Mouse (Mus musculus) G1E (cell line): ENCODE data around the gene Gga1. TPM values are rescaled to one million over a fixed set of nuclear protein-coding genes. Genes with fewer than 3 reads are reported as not detected.

Experiments used
- ATAC-seq: 2 replicates; pipeline ENCODE4 v1.8.0; 2016; ENCODE audit warnings: mild to moderate bottlenecking; ENCODE audit not compliant: insufficient number of reproducible peaks, poor library complexity, low FRiP score, severe bottlenecking; ENCODE audit errors: extremely low read depth
- DNase-seq: peaks from one replicate; pipeline ENCODE4 v3.0.0; 2012; ENCODE audit warnings: low spot score
- H3K27me3 ChIP-seq: 2 replicates; pipeline ENCODE4 v1.6.1; 2012; ENCODE audit warnings: mild to moderate bottlenecking, low read length, inconsistent platforms; ENCODE audit not compliant: insufficient read depth
- H3K36me3 ChIP-seq: replicated peaks from 2 replicates; pipeline ENCODE3; 2012; ENCODE audit warnings: mild to moderate bottlenecking, inconsistent platforms
- H3K4me1 ChIP-seq: 2 replicates; pipeline ENCODE4 v1.6.1; 2012; ENCODE audit warnings: low read depth, low read length, inconsistent platforms, mixed read lengths; ENCODE audit not compliant: insufficient read depth
- H3K4me3 ChIP-seq: 2 replicates; pipeline ENCODE4 v1.5.1; 2012; ENCODE audit warnings: low read depth, mild to moderate bottlenecking, inconsistent platforms, low read length, moderate library complexity, mixed read lengths
- H3K9me3 ChIP-seq: replicated peaks from 2 replicates; pipeline ENCODE4 v1.6.1; 2012; ENCODE audit warnings: inconsistent platforms
- CTCF ChIP-seq: IDR thresholded peaks from 2 replicates; pipeline ENCODE4 v1.5.1; 2012; ENCODE audit warnings: low read depth, low read length, inconsistent platforms, mixed read lengths
- GATA1 ChIP-seq: IDR thresholded peaks from 2 replicates; pipeline ENCODE4 v1.6.1; 2012; ENCODE audit warnings: borderline replicate concordance, low read length, inconsistent platforms, mixed read lengths
- GATA2 ChIP-seq: IDR thresholded peaks from 2 replicates; pipeline ENCODE4 v1.6.1; 2012; ENCODE audit warnings: low read depth, low read length, inconsistent platforms, borderline replicate concordance
- POLR2AphosphoS5 ChIP-seq: IDR thresholded peaks from 2 replicates; pipeline ENCODE4 v1.6.1; 2012; ENCODE audit warnings: low read depth, low read length, inconsistent platforms; ENCODE audit not compliant: insufficient replicate concordance
- TAL1 ChIP-seq: conservative IDR thresholded peaks from 2 replicates; pipeline ENCODE4 v1.6.1; 2012; ENCODE audit warnings: low read depth, low read length, inconsistent platforms, mixed read lengths
- polyA plus RNA-seq: library from polyadenylated mRNA; stranded (reverse); fragments of >175 nt; gene quantifications from 2 replicates; pipeline ENCODE4 v1.2.3, GENCODE M21; 2012
- total RNA-seq, 2 experiments: library from RNA; stranded (forward) in 1 of 2; stranded (reverse) in 1 of 2; fragments of 200-1000 nt in 1 of 2; fragments of >200 nt in 1 of 2; fragmentation: Nextera tagmentation in 1 of 2; gene quantifications; 2 replicates each; pipeline ENCODE4 v1.2.3; 2014 to 2017

Gene Gga1
- total RNA-seq (2014; fragmentation: Nextera tagmentation) (52.6 and 60.2 TPM in 2 replicates), total RNA-seq (2017) (9.6 and 10.0 TPM in 2 replicates), polyA plus RNA-seq (158 and 177 TPM in 2 replicates)

DNA sequence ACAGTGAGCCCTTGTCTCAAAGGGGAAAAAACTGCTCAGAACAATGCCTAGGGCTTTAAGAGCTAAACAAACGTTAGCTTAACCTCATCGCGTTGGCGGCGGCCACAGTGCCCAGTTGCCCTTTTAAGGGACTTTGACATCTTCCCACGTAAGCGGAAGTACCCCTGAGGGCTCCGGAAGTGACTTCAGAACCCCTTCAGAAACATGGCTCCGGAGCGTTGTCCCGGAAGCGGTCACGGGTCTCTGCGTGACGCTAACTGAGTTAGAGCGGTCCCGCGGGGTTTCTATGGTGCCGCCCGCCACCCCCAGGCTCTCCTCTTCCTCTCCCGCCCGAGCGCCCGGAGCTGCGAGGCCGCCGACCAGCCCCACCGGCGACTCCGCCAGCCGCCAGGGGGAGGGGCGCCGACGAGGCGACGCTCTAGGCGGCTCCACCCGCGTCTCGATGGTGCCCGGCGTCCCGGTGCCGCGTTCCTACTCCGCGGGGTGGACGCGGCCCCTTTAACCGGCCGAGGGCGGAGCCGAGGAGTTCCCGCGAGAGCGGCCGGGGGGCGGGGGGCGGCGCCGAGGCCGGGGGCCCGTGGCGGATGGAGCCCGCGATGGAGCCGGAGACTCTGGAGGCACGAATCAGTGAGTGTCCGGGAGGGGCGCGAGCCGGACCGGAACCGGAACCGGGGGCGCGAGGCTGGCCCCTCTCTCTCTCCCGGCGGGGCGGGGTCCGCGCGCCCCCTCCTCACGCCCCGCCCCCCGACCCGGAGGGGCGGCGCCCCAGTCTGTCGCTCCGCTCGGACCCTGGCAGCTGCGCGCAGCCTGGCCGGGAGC lies at the start of gene Gga1:
Gene Gga1 (plus strand): TSS at position 200 of the 819 bp plus-strand sequence.
- peak; percentile 67 for ATAC-seq
- peak; percentile 93 for DNase-seq
- H3K9me3 ChIP-seq: no peaks in the 10 kb centered on the region
- no peak for TF ChIP-seq TAL1
- TF ChIP-seq POLR2AphosphoS5: no peak
- TF ChIP-seq GATA1: no peak
- peaks cover 33% of the 10 kb centered on the region for H3K36me3 ChIP-seq
- no peaks in the 10 kb centered on the region for H3K27me3 ChIP-seq
- H3K4me3 ChIP-seq: peak within 1 kb of the TSS; percentile 85
- peaks cover 78% of the 10 kb centered on the region for H3K4me1 ChIP-seq

GRCm38 (mm10) chr15:78828315-78828714 lies 48.7 kb upstream of the Gga1 start:
- H3K4me3 ChIP-seq: no peak overlapping the region
- H3K27me3 ChIP-seq: peaks cover 27% of the 10 kb centered on the region
- no peaks in the 10 kb centered on the region for H3K9me3 ChIP-seq
- H3K36me3 ChIP-seq: no peaks in the 10 kb centered on the region
- no peak for TF ChIP-seq POLR2AphosphoS5
- ATAC-seq: no peak
- 0 out of 2 replicates have a peak, but pooled peaks cover 4% of the 10 kb centered on the region for H3K4me1 ChIP-seq
- no peak for DNase-seq

- no peak for DNase-seq
- Histone ChIP-seq H3K36me3 (no peaks in the 10 kb centered on the region), H3K4me1 (0 out of 2 replicates have a peak, but pooled peaks cover 4% of the 10 kb centered on the region), H3K4me3 (no peak overlapping the region), H3K9me3 (no peaks in the 10 kb centered on the region), H3K27me3 (peaks cover 27% of the 10 kb centered on the region)
- TF ChIP-seq GATA2 (no peak), CTCF (no peak), TAL1 (no peak), POLR2AphosphoS5 (no peak), GATA1 (no peak)
- no peak for ATAC-seq
Measured at GRCm38 (mm10) chr15:78829636-78830035, 47.4 kb upstream of the Gga1 start.

DNA sequence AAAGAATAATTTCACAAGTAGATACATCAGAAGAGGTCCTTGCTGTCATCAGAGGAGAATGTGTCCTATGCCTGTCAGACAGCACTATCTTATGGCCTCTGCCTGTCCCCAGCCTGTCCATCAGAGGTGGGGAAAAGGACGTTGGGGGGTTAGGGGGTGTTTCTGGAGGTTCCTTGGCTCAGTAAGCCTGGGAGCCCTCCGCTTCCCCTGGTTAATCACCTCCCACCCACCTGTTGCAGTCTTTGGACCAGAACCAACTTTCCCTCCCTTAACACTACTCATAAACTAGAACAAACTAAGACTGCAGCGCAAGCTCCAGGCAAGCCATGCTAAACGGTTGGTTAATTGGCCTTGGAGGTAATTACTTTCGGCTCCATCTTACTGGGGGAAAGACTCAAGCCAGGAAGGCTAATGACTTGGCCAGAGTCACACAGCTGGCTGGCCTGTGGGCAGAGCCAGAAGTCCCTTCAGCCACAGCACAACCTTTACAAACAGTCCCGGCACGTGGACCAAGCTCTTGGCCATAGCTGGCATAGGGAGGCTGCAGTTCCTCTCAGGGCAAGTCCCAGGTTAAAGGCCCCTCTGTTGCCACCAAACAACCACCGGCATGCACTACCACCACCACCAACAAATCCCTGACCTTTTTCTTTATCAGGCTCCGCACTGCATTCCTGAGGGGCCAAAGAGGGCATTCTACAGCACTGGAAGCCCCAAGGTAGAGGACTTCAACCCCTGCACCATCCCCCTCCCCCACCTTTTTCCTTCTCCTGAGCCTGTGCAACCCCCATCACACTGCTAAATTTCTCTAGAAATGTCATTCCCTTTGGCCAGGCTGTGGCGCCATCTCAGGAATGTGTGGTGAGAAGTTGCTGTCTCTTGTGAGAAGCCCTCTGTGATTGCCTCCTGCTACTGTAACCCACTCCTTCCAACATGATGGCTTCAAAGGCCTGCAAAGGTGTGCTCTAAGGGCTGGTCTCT lies 46.0 kb upstream of the Gga1 start:
- no peaks in the 10 kb centered on the region for H3K9me3 ChIP-seq
- no peak for TF ChIP-seq TAL1
- no peak for TF ChIP-seq GATA2
- TF ChIP-seq POLR2AphosphoS5: no peak
- no peak for TF ChIP-seq GATA1
- TF ChIP-seq CTCF: no peak
- no peak overlapping the region for H3K4me3 ChIP-seq
- DNase-seq (no peak), ATAC-seq (no peak)
- H3K4me1 ChIP-seq: peaks cover 4% of the 10 kb centered on the region; the same call in 1 of the 2 replicates
- H3K36me3 ChIP-seq: no peaks in the 10 kb centered on the region
- peaks cover 33% of the 10 kb centered on the region for H3K27me3 ChIP-seq

DNA sequence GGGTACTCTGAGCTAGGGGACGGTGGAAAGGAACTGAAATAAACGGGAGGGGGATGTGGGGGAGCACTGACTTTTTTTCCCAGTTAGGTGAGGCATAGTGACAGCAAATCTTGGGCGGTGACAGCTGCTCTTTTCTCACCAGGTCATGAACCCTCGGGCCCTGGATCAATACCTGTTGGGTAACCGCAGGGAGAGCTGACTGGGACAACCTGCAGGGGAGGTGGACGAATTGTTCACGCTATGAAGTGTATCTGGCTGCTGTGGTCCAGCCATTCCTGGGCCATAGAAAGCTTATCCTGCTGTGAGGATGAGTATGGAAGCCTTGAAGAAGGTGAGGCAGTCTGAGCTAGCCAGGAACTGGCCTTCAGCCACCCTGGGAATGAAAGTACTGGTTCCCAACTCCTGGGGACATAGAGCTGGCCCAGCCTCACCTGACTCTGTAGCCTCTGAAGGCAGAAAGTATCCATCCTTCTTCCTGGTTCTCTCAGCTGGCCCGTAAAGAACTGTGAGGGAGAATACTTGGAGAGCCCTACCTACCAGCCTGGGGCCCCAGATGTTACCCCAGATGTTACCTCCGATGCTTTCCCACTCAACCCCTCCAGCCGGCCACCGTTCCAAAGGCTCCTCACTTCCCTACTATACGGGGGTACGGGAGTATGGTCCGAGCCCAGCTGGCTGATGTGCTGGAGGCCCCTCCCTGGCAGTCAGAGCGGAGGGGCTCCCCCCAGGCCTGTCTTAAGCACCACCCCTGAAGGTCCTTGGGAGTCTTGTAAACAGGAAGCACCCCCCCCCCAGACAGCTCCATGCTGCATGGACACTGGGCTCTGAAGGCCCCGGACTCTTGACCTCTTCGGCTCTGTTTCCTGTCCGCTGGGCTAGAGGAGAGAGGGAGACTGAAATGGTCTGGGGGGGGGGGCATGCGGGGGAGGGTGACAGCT lies 45.0 kb upstream of the Gga1 start:
- H3K4me3 ChIP-seq: no peak overlapping the region
- peaks cover 34% of the 10 kb centered on the region for H3K27me3 ChIP-seq
- H3K36me3 ChIP-seq: no peaks in the 10 kb centered on the region
- no peak for TF ChIP-seq GATA2
- no peak for TF ChIP-seq TAL1
- TF ChIP-seq CTCF: no peak
- TF ChIP-seq GATA1: no peak
- TF ChIP-seq POLR2AphosphoS5: no peak
- DNase-seq (no peak), ATAC-seq (no peak)
- H3K4me1 ChIP-seq: no peaks in the 10 kb centered on the region; the same call in 1 of the 2 replicates
- H3K9me3 ChIP-seq: no peaks in the 10 kb centered on the region

DNA sequence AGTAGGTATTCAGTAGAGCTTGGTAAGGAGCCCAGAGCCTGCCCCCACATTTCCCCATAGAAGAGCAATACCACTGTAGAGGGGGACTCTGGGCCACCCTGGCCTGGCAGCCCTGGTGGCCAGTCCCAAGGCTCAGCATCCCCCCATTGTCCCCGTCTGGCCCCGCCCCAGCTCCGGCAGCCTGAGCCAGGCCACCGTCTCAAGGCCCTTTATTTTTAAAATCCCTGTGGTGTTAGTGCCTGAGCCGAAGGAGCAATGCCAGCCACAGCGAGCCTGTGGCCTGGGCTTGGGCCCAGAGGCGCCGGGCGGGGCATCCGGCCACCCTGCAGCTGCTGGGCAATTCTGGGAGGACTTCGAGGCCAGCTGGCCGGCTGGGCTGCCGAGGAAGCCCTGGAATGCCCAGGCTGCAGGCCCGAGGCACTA lies 44.3 kb upstream of the Gga1 start:
- no peaks in the 10 kb centered on the region; the same call in 1 of the 2 replicates for H3K4me1 ChIP-seq
- TF ChIP-seq GATA1 (no peak), GATA2 (no peak), TAL1 (no peak), POLR2AphosphoS5 (no peak), CTCF (no peak)
- H3K9me3 ChIP-seq: no peaks in the 10 kb centered on the region
- no peak for DNase-seq
- H3K36me3 ChIP-seq: no peaks in the 10 kb centered on the region
- no peak overlapping the region for H3K4me3 ChIP-seq
- peaks cover 29% of the 10 kb centered on the region for H3K27me3 ChIP-seq
- ATAC-seq: no peak
